In genomic region chr2:35625526-35625925, GRCm38 (mm10) we compare ENCODE assay signal across 20 mouse cellular contexts.
DNase-seq lines count a peak whose midpoint lies in the region; ATAC-seq lines count a peak whose summit lies in the region.
"Had no signal": no experiment of that assay in that cellular context is flagged by ENCODE, and none has a peak within 500 bp of the region (broad histone marks: within the 10 kb centered on the region; RNA-seq: fewer than 3 reads in every experiment).

No protein-coding gene starts in this region.

- no peak overlapping the region for H3K4me3 ChIP-seq in heart, embryonic 10.5 days
- no peak overlapping the region for H3K4me3 ChIP-seq in midbrain, embryonic 12.5 days
- H3K4me3 ChIP-seq in midbrain, embryonic 13.5 days (replicated peaks) = no peak overlapping the region
- H3K4me3 ChIP-seq in intestine, embryonic 15.5 days (replicated peaks) = no peak overlapping the region
- H3K4me3 ChIP-seq: heart, embryonic 15.5 days; hindbrain, embryonic 10.5 days had no signal

- peak overlapping the region; percentile 80; the same call in 1 of the 2 replicates for H3K27ac ChIP-seq in heart, embryonic 10.5 days
- no peak overlapping the region for H3K27ac ChIP-seq in midbrain, embryonic 12.5 days (replicated peaks)
- H3K27ac ChIP-seq in midbrain, embryonic 13.5 days = no peak overlapping the region
- H3K27ac ChIP-seq in intestine, embryonic 15.5 days = no peak overlapping the region
- H3K27ac ChIP-seq: hindbrain, embryonic 10.5 days; hindbrain, postnatal 0 days; kidney, postnatal 0 days had no signal

- peaks cover 27% of the 10 kb centered on the region for H3K36me3 ChIP-seq in heart, embryonic 10.5 days
- H3K36me3 ChIP-seq in midbrain, embryonic 12.5 days = no peaks in the 10 kb centered on the region
- H3K36me3 ChIP-seq in midbrain, embryonic 13.5 days = no peaks in the 10 kb centered on the region
- H3K36me3 ChIP-seq in intestine, embryonic 15.5 days = no peaks in the 10 kb centered on the region
- H3K36me3 ChIP-seq: heart, embryonic 15.5 days had no signal

- peak; percentile 73 for DNase-seq in cerebellum, adult 9-11 months
- no peak for DNase-seq in cerebellum, postnatal 4 days (ENCODE audit: low spot score in 2 of 2)
- no peak for DNase-seq in heart, embryonic 10.5 days (ENCODE audit: low spot score)
- DNase-seq in heart, adult 9 months (ENCODE audit: low spot score in 2 of 2) = no peak
- DNase-seq: adrenal gland, postnatal 25 days; gastrocnemius, postnatal 25 days; kidney, adult 11 months; layer of hippocampus, postnatal 36 days; liver; lung, adult 18-20 months; lung, postnatal 36 days; thymus, adult 2 months had no signal

- H3K27me3 ChIP-seq in heart, embryonic 10.5 days (ENCODE audit: insufficient read depth, poor library complexity, severe bottlenecking) = no peaks in the 10 kb centered on the region
- H3K27me3 ChIP-seq in midbrain, embryonic 12.5 days = 0 out of 2 replicates have a peak, but pooled peaks cover 11% of the 10 kb centered on the region
- peaks cover 5% of the 10 kb centered on the region; the same call in 1 of the 2 replicates for H3K27me3 ChIP-seq in midbrain, embryonic 13.5 days
- H3K27me3 ChIP-seq in intestine, embryonic 15.5 days (replicated peaks) = no peaks in the 10 kb centered on the region
- H3K27me3 ChIP-seq: CH12.LX; heart, embryonic 15.5 days had no signal

- H3K4me2 ChIP-seq in midbrain, embryonic 12.5 days (replicated peaks) = no peak overlapping the region
- no peak overlapping the region for H3K4me2 ChIP-seq in midbrain, embryonic 13.5 days (replicated peaks)
- H3K4me2 ChIP-seq in intestine, embryonic 15.5 days (replicated peaks) = no peak overlapping the region
- H3K4me2 ChIP-seq: heart, embryonic 15.5 days had no signal

- WGBS in heart, embryonic 10.5 days = 71% methylated on average over 6 of the region's 6 CpGs
- 74% methylated on average over 6 of the region's 6 CpGs for WGBS in midbrain, embryonic 12.5 days
- 79% methylated on average over 6 of the region's 6 CpGs for WGBS in midbrain, embryonic 13.5 days
- WGBS in intestine, embryonic 15.5 days = 66% methylated on average over 6 of the region's 6 CpGs

- ATAC-seq in midbrain, embryonic 12.5 days (ENCODE audit: low FRiP score, low read depth) = no peak
- no peak for ATAC-seq in midbrain, embryonic 13.5 days
- ATAC-seq in intestine, embryonic 15.5 days = no peak
- ATAC-seq: hindbrain, postnatal 0 days had no signal

- H3K9me3 ChIP-seq in heart, embryonic 10.5 days = no peaks in the 10 kb centered on the region
- no peaks in the 10 kb centered on the region for H3K9me3 ChIP-seq in midbrain, embryonic 12.5 days
- H3K9me3 ChIP-seq in midbrain, embryonic 13.5 days = no peaks in the 10 kb centered on the region
- no peaks in the 10 kb centered on the region for H3K9me3 ChIP-seq in intestine, embryonic 15.5 days
- H3K9me3 ChIP-seq: heart, embryonic 15.5 days; hindbrain, embryonic 10.5 days had no signal

- H3K4me1 ChIP-seq in heart, embryonic 10.5 days = peaks cover 99% of the 10 kb centered on the region
- H3K4me1 ChIP-seq in midbrain, embryonic 12.5 days = peaks cover 70% of the 10 kb centered on the region
- H3K4me1 ChIP-seq in midbrain, embryonic 13.5 days (replicated peaks) = peaks cover 72% of the 10 kb centered on the region
- peaks cover 66% of the 10 kb centered on the region for H3K4me1 ChIP-seq in intestine, embryonic 15.5 days (replicated peaks)

- H3K9ac ChIP-seq in midbrain, embryonic 12.5 days (replicated peaks) = 0 out of 2 replicates have a peak overlapping the region, but pooled peaks have one; percentile 20
- no peak overlapping the region for H3K9ac ChIP-seq in midbrain, embryonic 13.5 days (replicated peaks)
- H3K9ac ChIP-seq in intestine, embryonic 15.5 days = no peak overlapping the region
- H3K9ac ChIP-seq: heart, embryonic 15.5 days had no signal
